Mouse (Mus musculus) erythroblast, embryonic 14.5 days (primary cell): ENCODE measurements around the gene Ncoa1.

Experiments
- GATA1 ChIP-seq: IDR thresholded peaks from 2 replicates; pipeline ENCODE4 v1.6.1; 2012; ENCODE audit warnings: low read length, inconsistent platforms, mixed read lengths
- TAL1 ChIP-seq: IDR thresholded peaks from 3 replicates; pipeline ENCODE4 v1.6.1; 2012; ENCODE audit warnings: low read length, inconsistent platforms, mixed read lengths

- TF ChIP-seq TAL1: no peak
- no peak for TF ChIP-seq GATA1
Measured at GRCm38 (mm10) chr12:4206106-4206505, 270.9 kb downstream of the Ncoa1 start.
